Mouse (Mus musculus) layer of hippocampus, postnatal 14 days (tissue): ENCODE data around the gene Ufc1. TPM values are rescaled to one million over a fixed set of nuclear protein-coding genes. Genes with fewer than 3 reads are reported as not detected.
"Not testable (repeated sequence)": the region's sequence is repeated elsewhere in the genome, so short reads cannot be mapped to it uniquely, and the experiment has no call there.

Experiments used
- DNase-seq, 2 experiments: peaks; one replicate each; pipeline ENCODE4 v3.0.0; 2021 to 2022; ENCODE audit warnings: low spot score in 2 of 2, mixed read lengths in 1 of 2
- total RNA-seq, 2 experiments: library from RNA; stranded (reverse); gene quantifications; 2 replicates each; pipeline ENCODE4 v1.2.3; 2021

The Ufc1 gene
- total RNA-seq, 2 experiments from 2014 or later: 112 TPM

DNA sequence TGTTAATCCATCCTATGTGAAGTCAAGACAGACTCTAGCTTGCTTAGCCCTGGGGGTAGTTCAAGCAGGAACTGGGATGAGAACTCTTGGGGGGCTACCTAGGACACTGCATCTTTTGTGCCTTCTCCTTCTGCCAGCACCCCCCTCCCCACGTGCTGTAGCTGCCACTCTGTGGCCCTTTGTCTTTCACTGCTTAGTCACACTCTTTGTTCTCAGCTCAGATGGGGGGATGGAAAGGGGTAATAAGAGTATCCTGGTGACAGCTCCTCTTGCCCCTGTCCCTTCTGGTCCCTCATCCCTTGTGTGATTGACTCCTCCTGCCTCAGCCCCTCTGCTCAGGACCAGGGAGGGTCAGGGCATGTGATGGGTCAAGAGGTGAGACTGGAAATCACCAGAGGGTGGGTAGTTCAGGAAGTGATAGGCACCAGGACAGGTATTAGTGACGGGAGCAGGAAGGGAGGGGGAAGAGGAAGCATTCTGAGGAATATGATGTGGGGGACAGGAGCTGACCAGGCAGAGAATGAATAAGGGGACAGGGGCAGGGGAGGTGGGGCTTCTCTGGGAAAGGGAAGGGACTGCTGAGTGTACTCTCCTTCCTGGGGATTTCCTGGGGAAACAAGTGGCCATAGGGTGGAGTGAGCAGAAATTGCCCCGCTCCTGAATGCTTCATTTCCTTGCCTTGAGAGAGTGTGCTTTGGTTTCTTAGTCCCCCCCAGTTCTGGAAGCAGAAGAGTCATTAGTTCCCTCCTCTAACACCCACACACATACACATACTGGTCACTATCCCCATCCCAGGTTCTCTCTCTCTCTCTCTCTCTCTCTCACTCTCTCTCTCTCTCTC, 46.2 kb downstream of the Ufc1 start:
- DNase-seq: no peak

DNA sequence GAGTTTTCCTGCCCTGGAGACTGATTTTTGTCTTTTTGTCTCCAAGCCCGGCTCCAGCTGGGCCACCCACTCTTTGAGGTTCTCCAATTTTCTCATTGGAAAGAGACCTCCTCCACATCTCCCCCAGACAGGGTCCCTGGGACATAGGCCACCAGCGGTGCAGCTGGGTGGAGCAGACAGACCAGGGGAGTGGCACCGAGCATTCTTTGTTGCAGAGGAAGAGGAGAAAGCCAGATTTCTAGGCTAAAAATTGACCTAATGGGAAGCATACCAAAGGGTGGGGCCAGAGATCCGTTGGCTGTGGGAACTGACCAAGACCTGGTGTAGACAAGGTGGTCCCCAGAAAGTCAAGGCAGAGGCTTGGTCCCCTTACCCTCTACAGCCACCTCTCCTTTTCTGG, 46.9 kb downstream of the Ufc1 start:
- no peak for DNase-seq

DNA sequence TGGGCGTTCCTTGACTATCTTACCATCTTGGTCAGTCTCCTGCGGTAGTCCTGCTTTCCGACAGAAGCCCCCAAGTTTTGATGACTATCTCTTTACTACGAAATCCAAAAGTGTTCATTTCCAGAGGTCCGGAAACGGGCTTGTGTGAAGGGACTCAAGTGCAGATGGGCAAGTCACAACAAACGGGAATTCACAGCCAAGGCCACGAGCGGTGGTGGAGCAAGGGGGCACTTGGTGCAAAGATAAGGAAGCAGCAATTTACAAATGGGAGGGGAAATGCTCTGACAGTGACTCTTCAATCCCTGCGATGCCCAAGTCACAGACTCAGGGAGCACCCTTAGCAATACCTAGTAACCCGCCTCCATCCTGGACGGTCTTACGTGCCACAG, 47.4 kb downstream of the Ufc1 start:
- no peak for DNase-seq

DNA sequence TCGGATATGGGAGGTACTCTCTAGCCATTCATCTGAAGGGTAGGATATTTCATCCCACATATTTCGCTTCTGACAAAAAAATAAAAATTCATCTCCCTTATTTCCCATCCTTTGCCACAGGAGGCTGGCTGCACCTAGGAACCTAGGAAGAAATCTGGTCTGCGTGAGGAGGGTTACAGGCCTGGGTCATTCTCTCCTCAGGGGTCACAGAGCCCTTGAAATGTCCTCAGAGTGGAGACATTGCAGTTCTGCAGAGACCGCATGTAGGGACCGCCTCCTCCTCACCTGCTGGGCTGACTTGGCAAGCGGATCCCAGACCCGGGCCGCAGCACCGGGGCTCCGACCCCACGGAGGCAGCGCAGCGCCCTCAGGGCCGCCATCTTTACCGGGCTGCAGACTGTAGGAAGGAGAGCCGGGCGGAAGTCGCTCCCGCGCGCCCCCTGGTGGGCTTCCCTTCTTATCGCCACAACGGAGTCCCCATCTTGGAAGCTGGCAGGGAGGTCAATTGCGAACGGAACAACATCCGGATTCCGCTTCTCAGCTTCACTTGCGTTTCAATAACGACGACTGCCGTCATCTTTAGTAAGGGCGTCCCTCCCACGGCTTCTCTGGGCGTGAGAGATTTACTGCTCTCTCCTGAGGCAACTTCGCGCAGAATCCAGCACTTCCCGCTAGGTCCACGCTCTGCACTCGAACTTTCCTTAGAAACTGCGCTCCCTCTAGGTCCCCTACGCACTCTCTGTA, 47.9 kb downstream of the Ufc1 start:
- DNase-seq: peak; percentile 97 to 99

DNA sequence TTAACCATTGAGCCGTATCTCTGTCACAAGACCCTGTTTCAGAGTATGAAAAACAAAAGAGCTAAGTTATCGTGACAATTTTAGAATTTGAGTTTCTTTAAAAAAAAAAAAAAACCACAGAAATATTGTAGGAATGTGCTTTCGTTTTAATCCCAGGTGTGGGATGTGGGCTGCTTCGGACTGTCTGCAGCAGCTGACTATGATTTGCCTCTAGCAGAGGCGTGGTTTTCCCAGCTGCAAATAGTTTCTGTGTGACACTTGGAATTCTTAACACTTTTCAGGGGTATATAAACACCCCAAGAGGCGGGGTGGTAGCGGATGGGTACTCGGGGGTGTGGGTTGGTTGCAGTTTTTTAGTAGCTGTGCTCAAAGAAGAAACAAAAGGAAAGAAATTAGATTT, 49.5 kb downstream of the Ufc1 start:
- DNase-seq: no peak

DNA sequence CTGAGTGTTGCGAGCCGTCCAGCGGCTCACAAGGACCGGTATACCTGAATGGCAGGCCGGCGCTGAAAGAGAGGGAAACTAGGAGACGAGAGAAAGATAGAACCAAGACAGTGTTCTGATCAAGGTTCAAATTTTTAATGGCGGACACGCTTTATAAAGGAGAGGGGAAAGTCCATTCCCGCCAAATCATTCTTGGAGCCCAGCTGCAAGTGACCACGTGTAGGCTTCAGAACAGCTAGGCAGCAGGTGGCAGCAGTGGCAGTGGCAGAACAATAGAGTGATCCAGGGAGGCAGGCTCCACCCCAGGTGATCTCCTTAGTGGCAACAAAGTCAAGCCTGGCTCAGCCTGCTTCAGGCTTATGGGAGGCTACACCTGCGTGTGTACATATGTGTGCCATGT, 52.9 kb downstream of the Ufc1 start:
- not testable (repeated sequence) for DNase-seq

DNA sequence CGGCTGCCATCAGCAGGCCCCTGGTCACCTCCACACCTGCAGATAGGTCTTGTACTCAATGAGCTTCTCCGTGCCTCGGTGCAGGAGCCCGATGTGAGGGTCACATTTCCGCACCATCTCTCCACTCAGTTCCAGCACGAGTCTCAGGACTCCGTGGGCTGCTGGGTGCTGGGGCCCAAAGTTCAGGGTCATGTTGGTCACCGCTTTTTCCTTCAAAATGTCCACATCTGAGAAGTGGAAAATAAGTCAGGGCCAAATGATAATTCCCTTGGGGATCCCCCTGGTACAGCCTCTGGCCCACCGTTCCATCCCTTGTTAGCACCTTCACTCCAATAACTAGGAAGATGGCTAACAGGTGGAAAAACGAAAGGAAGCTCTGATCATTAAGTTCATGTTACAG, 53.9 kb downstream of the Ufc1 start:
- DNase-seq: no peak

DNA sequence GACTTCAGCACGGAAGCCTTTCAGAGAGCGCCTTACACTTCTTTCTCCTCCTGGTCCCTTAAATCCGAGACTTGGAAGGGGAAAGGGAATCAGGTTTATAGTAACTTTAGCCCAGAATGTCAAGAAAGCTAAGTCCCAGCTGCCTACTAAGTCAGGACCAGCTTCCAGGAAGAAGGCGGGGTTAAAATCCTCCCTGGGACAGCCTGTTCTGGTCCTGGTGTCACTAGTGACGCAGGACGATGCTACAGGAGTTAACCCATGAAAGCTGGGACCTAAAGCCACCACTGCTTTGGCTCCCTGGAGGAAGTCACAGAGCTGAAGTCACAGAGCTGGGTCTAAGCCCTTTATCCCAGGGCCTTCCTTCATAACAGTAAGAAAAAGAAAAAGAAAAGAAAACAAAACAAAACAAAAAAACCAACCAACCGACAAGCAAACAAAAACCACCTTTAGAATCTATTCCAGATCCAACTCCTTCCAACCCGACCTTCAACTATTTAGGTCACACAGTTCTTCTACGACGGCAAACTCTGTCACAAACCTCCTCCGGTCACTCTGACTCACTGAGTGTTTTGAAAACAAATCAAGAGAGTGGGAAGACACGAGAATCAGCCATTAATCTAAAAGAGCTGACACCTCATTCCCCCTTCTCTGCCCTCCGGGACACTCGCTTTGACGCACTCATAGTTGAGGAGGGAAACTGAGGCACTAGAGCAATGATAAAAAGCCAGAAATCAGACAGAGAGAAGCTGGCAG, 54.7 kb downstream of the Ufc1 start:
- DNase-seq: no peak

Other genes starting within 250 kb of the Ufc1 start
- 10 to 100 TPM; 10.2 to 11.6 TPM for gene Fcgr3, start 230.1 kb downstream of the Ufc1 start, total RNA-seq
- 1 to 10 TPM; 1.8 to 3.9 TPM for gene Cfap126, start 181.1 kb downstream of the Ufc1 start, total RNA-seq
- gene Sdhc, start 144.4 kb downstream of the Ufc1 start, total RNA-seq: 100 to 1,000 TPM; 196 to 214 TPM
- gene Mpz, start 144.3 kb downstream of the Ufc1 start, total RNA-seq: not detected
- gene Pcp4l1, start 98.8 kb downstream of the Ufc1 start, total RNA-seq: 10 to 100 TPM; 43.1 to 44.4 TPM
- under 1 TPM in 1 of 2 experiments, not detected in 1; 0.12 TPM for gene Nr1i3, start 81.1 kb downstream of the Ufc1 start, total RNA-seq
- gene Tomm40l, start 72.5 kb downstream of the Ufc1 start, total RNA-seq: 10 to 100 TPM; 66.3 to 75.2 TPM
- 1 to 10 TPM; 1.3 to 3.2 TPM for gene Apoa2, start 70.0 kb downstream of the Ufc1 start, total RNA-seq
- 10 to 100 TPM; 14.4 to 14.6 TPM for gene Fcer1g, start 60.7 kb downstream of the Ufc1 start, total RNA-seq
- 10 to 100 TPM; 31.5 to 34.6 TPM for gene Adamts4, start 44.6 kb downstream of the Ufc1 start, total RNA-seq
- gene Ndufs2, start 43.6 kb downstream of the Ufc1 start, total RNA-seq: 100 to 1,000 TPM; 274 to 282 TPM
- gene B4galt3, start 24.7 kb downstream of the Ufc1 start, total RNA-seq: 10 to 100 TPM; 54.8 to 62.8 TPM
- gene Ppox, start 13.8 kb downstream of the Ufc1 start, total RNA-seq: 10 to 100 TPM; 24.2 to 25.2 TPM
- 10 to 100 TPM; 49.2 to 53.6 TPM for gene Usp21, start 7.0 kb downstream of the Ufc1 start, total RNA-seq
- 10 to 100 TPM; 32.4 to 32.7 TPM for gene Dedd, start 34.1 kb upstream of the Ufc1 start, total RNA-seq
- 10 to 100 TPM; 40.5 to 41.4 TPM for gene Nit1, start 50.6 kb upstream of the Ufc1 start, total RNA-seq
- 100 to 1,000 TPM; 123 to 135 TPM for gene Pfdn2, start 50.6 kb upstream of the Ufc1 start, total RNA-seq
- gene Klhdc9, start 65.8 kb upstream of the Ufc1 start, total RNA-seq: 1 to 10 TPM; 6.8 to 7.4 TPM
- gene Nectin4, start 75.1 kb upstream of the Ufc1 start, total RNA-seq: 1 to 10 TPM; 2.1 to 3.1 TPM
- gene Arhgap30, start 93.9 kb upstream of the Ufc1 start, total RNA-seq: 1 to 10 TPM; 2.1 to 2.4 TPM
- 100 to 1,000 TPM; 129 to 135 TPM for gene Usf1, start 116.3 kb upstream of the Ufc1 start, total RNA-seq
- gene Tstd1, start 123.8 kb upstream of the Ufc1 start, total RNA-seq: 1 to 10 TPM; 2.6 to 2.9 TPM
- 1 to 10 TPM; 6.9 to 7.7 TPM for gene F11r, start 142.5 kb upstream of the Ufc1 start, total RNA-seq
- 1 to 10 TPM; 7.5 to 8.9 TPM for gene Alyref2, start 208.5 kb upstream of the Ufc1 start, total RNA-seq
- gene Itln1, start 240.3 kb upstream of the Ufc1 start, total RNA-seq: not detected